12 mouse cellular contexts compared by ENCODE assay signal in genomic region chr6:86547228-86547755, GRCm38 (mm10). TPM values are rescaled to one million over a fixed set of nuclear protein-coding genes. Genes with fewer than 3 reads are reported as not detected.
DNase-seq lines count a peak whose midpoint lies in the region; ATAC-seq and TF ChIP-seq lines count a peak whose summit lies in the region.
"Had no signal": no experiment of that assay in that cellular context is flagged by ENCODE, and none has a peak within 500 bp of the region (broad histone marks: within the 10 kb centered on the region; RNA-seq: fewer than 3 reads in every experiment).

No protein-coding gene starts in this region.

- no peaks in the 10 kb centered on the region for H3K79me2 ChIP-seq in myocyte (ENCODE audit: control insufficient read depth, insufficient read depth)

- 0 out of 2 replicates have a peak overlapping the region, but pooled peaks have one; percentile 20 for H3K9ac ChIP-seq in lung, embryonic 14.5 days
- H3K9ac ChIP-seq: hindbrain, embryonic 12.5 days had no signal

- TF ChIP-seq CTCF in gastrocnemius, adult 2 months (IDR thresholded peaks at IDR 0.05), result no peak
- no peak for TF ChIP-seq CTCF in lung, embryonic 14.5 days (IDR thresholded peaks at IDR 0.05; ENCODE audit: low read depth)

- peaks cover 42% of the 10 kb centered on the region for H3K36me3 ChIP-seq in lung, embryonic 14.5 days (ENCODE audit: insufficient read depth)
- H3K36me3 ChIP-seq in myocyte (ENCODE audit: control insufficient read depth, insufficient read depth), result peaks cover 18% of the 10 kb centered on the region

- no peak overlapping the region for H3K4me2 ChIP-seq in lung, embryonic 14.5 days
- H3K4me2 ChIP-seq in myocyte (ENCODE audit: low read depth), result peak overlapping the region; percentile 36
- H3K4me2 ChIP-seq: hindbrain, embryonic 12.5 days had no signal

- no peaks in the 10 kb centered on the region for H3K4me1 ChIP-seq in lung, embryonic 14.5 days (ENCODE audit: insufficient read depth)
- H3K4me1 ChIP-seq: hindbrain, embryonic 12.5 days had no signal

- H3K9me3 ChIP-seq in lung, embryonic 14.5 days (ENCODE audit: low read depth, low read length), result no peaks in the 10 kb centered on the region
- H3K9me3 ChIP-seq: hindbrain, embryonic 12.5 days had no signal

- peak overlapping the region; percentile 83 for H3K27ac ChIP-seq in gastrocnemius, adult 2 months
- peak overlapping the region; percentile 54 for H3K27ac ChIP-seq in lung, embryonic 14.5 days (ENCODE audit: low read depth)
- H3K27ac ChIP-seq: hindbrain, embryonic 12.5 days had no signal

- DNase-seq in gastrocnemius, adult 2 months, result no peak
- no peak for DNase-seq in gastrocnemius, postnatal 14 days
- no peak for DNase-seq in lung, embryonic 14.5 days
- no peak for DNase-seq in lung, postnatal 14 days
- peak; percentile 79 for DNase-seq in induced T-regulatory cell, adult 2 months (ENCODE audit: low read depth)
- no peak for DNase-seq in right cerebral cortex, postnatal 25 days
- DNase-seq in frontal cortex, postnatal 25 days (ENCODE audit: low spot score in 2 of 2), result no peak
- DNase-seq: adrenal gland, postnatal 14 days; cerebellum, adult 18-20 months; gastrocnemius, postnatal 36 days had no signal

- no peaks in the 10 kb centered on the region for H3K27me3 ChIP-seq in lung, embryonic 14.5 days (ENCODE audit: insufficient read depth, low read length)
- H3K27me3 ChIP-seq in myocyte (ENCODE audit: control insufficient read depth, insufficient read depth, insufficient read length), result no peaks in the 10 kb centered on the region
- H3K27me3 ChIP-seq: hindbrain, embryonic 12.5 days had no signal

- TF ChIP-seq POLR2A in myocyte (IDR thresholded peaks at IDR 0.05; ENCODE audit: insufficient read length, low read depth), result no peak

- intact Hi-C loops in gastrocnemius, adult 2 months (cut with DNase I), result loop anchor here (5.0 kb wide), 1 partner anchor 35 kb away; no protein-coding TSS in a partner anchor
- intact Hi-C loops in gastrocnemius, postnatal 14 days (cut with DNase I; ENCODE audit: low total_unique reads), result no loop called here

- H3ac ChIP-seq in myocyte (ENCODE audit: control insufficient read depth, insufficient read length), result no peak overlapping the region

- WGBS in lung, embryonic 14.5 days, result 64% methylated on average over 1 of the region's 1 CpGs

- ATAC-seq in lung, embryonic 14.5 days (ENCODE audit: insufficient read depth), result no peak

- peak overlapping the region; percentile 52 for H3K4me3 ChIP-seq in gastrocnemius, adult 2 months
- no peak overlapping the region for H3K4me3 ChIP-seq in lung, embryonic 14.5 days (ENCODE audit: low read depth, low read length)
- no peak overlapping the region for H3K4me3 ChIP-seq in myocyte
- H3K4me3 ChIP-seq: hindbrain, embryonic 12.5 days had no signal

TF ChIP-seq in myocyte, 11 proteins besides CTCF, POLR2A, EP300 and RAD21:
- TF ChIP-seq USF1 (IDR thresholded peaks at IDR 0.05; ENCODE audit: low read depth) (no peak), TCF3 (IDR thresholded peaks at IDR 0.05; ENCODE audit: insufficient read length, low read depth) (no peak), CEBPB (IDR thresholded peaks at IDR 0.05; ENCODE audit: insufficient read depth, poor library complexity, severe bottlenecking) (no peak), REST (IDR thresholded peaks at IDR 0.05; ENCODE audit: insufficient read depth, insufficient read length) (no peak), E2F4 (IDR thresholded peaks at IDR 0.05; ENCODE audit: insufficient read depth) (no peak), MYOG (IDR thresholded peaks at IDR 0.05; ENCODE audit: control insufficient read depth in 1 of 3, insufficient read depth in 1 of 3, insufficient read length in 2 of 3, low read depth in 2 of 3) (no peak), SRF (IDR thresholded peaks at IDR 0.05; ENCODE audit: control insufficient read depth, insufficient read length, low read depth) (no peak), MYOD1 (IDR thresholded peaks at IDR 0.05; ENCODE audit: control insufficient read depth in 1 of 3, insufficient read length in 2 of 3, low read depth in 2 of 3) (no peak), MAX (IDR thresholded peaks at IDR 0.05; ENCODE audit: low read depth) (no peak), POLR2AphosphoS2 (IDR thresholded peaks at IDR 0.05; ENCODE audit: insufficient read length, low read depth) (no peak), TCF12 (IDR thresholded peaks at IDR 0.05; ENCODE audit: insufficient read depth, poor library complexity, severe bottlenecking) (no peak)

RNA-seq across cellular contexts. Expression of gene Pcbp1, which starts 21.2 kb away (rescaled TPM):
- 100 to 1,000 TPM; 121 to 128 TPM for total RNA-seq in gastrocnemius, adult 2 months (2021)
- 100 to 1,000 TPM; 128 to 164 TPM for total RNA-seq in gastrocnemius, postnatal 14 days (2021)
- 552 and 588 TPM in 2 replicates for polyA plus RNA-seq in lung, embryonic 14.5 days (2014; fragmentation: Nextera tagmentation; extraction: Ambion mirVana)
- 306 TPM for polyA plus RNA-seq in myocyte (2012; fragmentation: generic; extraction: Trizol)
